Mouse (Mus musculus): ENCODE results near the gene Elf2. TPM values are rescaled to one million over a fixed set of nuclear protein-coding genes. Genes with fewer than 3 reads are reported as not detected.
A peak's percentile ranks its signal among the peaks of the same experiment; 100 is the strongest.

The Elf2 gene
- 10 to 100 TPM; 63.4 to 77.1 TPM for total RNA-seq (2021)
- long read RNA-seq, experiment 1, full-length matches to known transcripts = 27 of 32 reads
- long read RNA-seq, experiment 1, partial matches to known transcripts = 0 of 32 reads
- long read RNA-seq, experiment 1, other reads (novel, unspliced or antisense) = 5 of 32 reads
- long read RNA-seq, experiment 2, transcript Elf2-203 (7 exons, 2,514 nt) = major isoform, 10 of 37 reads
- long read RNA-seq, experiment 2, transcript Elf2-201 (10 exons, 3,353 nt) = minor isoform, 9 of 37 reads
- long read RNA-seq, experiment 2, partial matches to known transcripts = 2 of 37 reads
- long read RNA-seq, experiment 2, other reads (novel, unspliced or antisense) = 13 of 37 reads

- peak; percentile 79 to 88 for DNase-seq (ENCODE audit: low spot score in 2 of 2)
Observed at GRCm38 (mm10) chr3:51340552-51341267, at the start of gene Elf2. TSS of gene Elf2 (minus strand) at chr3:51340663.

DNA sequence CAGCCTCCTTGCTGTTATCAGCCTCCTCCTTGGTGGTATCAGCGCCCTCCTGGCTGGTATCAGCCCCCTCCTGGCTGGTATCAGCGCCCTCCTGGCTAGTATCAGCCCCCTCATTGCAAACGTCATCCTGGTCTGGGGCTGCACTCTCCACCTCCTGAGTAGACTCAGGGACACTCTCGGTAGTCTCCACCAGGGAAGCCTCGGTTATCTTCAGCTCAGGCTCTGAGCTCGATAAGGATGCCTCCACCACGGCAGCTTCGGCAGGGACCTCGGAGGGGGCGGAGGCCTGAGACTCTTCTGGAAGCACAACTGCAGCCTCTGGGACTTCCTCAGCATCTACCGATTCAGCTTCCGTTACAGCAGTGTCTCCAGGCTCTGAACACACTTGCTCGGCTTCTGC is 48.4 kb upstream of the Elf2 start:
- no peak for DNase-seq (ENCODE audit: low spot score in 2 of 2)

GRCm38 (mm10) chr3:51387868-51388381 is 47.5 kb upstream of the Elf2 start:
- no peak for DNase-seq (ENCODE audit: low spot score in 2 of 2)

DNA sequence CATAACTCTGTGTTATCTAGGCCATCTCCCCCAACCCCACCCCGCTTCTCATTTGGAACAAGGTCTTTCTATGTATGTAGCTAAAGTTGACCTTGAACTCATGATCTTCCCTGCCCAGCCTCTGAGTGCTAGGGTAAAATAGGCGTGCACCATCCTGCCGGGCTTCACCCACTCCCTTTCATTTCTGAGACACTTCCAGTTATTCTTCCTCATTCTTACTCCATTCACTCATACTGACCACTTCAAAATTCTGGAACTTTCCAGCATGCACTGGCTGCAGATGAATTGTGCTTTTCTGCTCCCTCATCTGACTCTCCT is 46.6 kb upstream of the Elf2 start:
- DNase-seq (ENCODE audit: low spot score in 2 of 2) = no peak

DNA sequence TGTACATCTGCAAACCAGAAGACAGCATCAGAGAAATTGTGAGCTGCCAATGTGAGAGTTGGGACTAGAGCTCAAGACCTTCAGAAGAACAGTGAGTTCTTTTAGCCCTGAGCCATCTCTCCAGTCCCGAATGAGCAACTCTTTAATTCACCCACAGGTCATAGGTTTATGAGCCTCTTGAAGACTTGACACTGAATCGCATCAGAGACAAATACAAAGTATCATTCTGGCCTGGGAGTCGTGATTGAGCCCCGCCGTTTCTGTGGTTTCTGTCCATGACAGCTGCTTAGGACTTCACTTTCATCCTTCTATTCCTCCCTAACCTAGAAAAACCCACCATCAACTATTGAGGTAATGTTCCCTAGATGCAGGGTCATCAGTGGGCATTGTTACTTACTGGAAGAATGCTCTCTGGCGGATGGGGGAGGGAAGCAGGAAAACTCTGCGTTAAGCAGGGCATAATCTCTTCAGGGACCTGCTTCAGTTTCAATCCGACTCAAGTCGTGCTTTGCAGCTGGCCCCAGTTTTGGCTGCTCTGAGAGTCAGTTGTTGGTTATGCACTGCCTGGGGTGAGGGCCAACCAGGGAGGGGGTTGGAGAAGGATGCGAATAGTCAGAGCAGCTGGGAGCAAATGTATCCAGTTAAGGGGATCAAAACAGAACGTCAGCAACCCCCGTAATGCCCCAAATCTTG is 46.1 kb upstream of the Elf2 start:
- DNase-seq (ENCODE audit: low spot score in 2 of 2) = peak in 1 of 2 experiments; percentile 61

DNA sequence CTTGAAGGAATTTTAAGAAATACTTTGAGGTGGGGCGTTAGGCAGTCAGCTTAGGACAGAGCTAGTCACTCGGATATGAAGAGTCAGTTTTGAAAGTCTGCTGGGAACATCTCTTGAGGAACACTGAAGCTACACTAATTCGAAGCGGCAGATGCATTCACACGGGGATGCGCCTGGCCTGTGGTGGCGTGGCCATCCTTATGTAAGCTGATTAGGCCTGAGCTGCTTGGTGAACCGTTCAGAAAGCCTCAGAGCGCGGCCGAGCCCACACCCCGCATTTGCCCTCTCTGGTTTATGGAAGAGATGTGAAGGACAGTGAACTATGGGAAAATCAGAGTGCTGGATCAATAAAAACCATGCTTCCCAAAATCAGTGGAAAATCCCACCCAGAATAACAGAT is 42.9 kb upstream of the Elf2 start:
- DNase-seq (ENCODE audit: low spot score in 2 of 2) = no peak

DNA sequence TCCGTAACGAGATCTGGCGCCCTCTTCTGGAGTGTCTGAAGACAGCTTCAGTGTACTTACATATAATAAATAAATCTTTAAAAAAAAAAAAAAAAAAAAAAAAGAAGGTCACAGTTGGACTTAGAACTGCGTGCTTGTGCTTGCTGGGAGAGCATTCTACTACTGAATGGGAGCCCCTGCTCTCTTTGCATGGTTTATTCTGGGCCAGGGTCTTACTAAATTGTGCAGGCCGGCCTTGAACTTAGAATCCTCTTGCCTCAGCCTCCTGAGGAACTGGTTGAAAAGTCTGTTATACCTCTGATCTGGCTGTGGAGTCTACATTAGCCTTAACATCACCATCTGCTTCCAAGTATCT is 40.2 kb upstream of the Elf2 start:
- DNase-seq (ENCODE audit: low spot score in 2 of 2) = no peak

GRCm38 (mm10) chr3:51379786-51380659 is 39.6 kb upstream of the Elf2 start:
- DNase-seq (ENCODE audit: low spot score in 2 of 2) = no peak

- DNase-seq (ENCODE audit: low spot score in 2 of 2) = no peak
Observed at GRCm38 (mm10) chr3:51378665-51378946, 38.1 kb upstream of the Elf2 start.

- DNase-seq (ENCODE audit: low spot score in 2 of 2) = no peak
Observed at GRCm38 (mm10) chr3:51377878-51378664, 37.6 kb upstream of the Elf2 start.

DNA sequence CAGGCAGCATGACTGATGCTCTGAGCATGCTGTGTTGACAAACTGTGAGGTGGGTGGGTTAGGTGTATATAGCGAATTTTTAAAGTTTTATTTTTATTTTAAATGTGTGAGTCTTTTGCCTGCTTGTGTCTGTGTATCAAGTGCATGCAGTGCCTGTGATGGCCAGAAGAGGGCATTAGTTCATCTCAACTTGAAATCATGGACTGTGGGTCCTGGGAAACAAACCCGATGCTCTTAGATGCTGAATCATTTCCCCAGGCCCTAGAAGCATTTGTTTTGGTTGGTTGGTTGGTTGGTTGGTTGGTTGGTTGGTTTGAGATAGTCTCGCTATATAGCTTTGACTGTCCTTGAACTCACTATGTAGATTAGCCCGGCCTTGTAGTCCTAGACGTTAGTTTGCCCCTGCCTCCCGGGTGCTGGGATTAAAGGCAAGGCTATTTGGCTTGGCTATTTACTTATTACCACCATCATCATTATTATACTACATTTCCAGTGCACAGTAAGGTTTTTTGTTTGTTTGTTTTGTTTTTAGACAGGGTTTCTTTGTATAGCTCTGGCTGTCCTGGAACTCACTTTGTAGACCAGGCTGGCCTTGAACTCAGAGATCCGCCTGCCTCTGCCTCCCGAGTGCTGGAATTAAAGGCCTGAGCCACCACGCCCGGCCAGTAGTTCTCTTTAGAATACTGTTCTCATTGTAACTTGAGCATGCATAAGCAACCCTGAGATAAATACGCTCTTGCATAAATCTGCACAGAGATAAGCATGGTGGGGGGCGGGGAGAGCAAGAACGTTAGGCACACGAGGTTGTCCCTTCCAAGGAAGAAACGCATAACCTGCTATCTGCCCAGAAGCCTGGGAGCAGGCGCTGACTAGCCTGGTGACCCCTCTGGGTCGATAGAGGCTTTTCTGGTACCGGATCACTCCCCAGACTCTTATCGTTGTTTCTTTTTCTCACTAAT is 35.1 kb upstream of the Elf2 start:
- peak in 1 of 2 experiments; percentile 61 for DNase-seq (ENCODE audit: low spot score in 2 of 2)

DNA sequence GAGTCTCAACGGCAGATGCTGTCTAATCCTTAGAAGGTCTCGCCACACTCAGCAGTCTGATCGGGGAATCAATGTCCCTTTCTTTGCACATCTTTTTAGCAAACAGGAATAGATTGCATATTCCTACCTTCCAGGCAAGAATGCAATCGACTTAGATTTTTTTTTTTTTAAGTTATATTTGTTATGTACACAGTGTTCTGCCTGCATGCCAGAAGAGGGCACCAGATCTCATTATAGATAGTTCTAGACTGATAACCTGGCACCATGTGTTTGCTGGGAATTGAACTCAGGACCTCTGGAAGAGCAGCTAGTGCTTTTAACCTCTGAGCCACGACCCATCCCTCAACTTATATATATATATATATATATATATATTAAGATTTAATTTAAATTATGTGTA is 33.1 kb upstream of the Elf2 start:
- DNase-seq (ENCODE audit: low spot score in 2 of 2) = no peak

- DNase-seq (ENCODE audit: low spot score in 2 of 2) = no peak
Observed at GRCm38 (mm10) chr3:51372883-51373282, 32.4 kb upstream of the Elf2 start.

DNA sequence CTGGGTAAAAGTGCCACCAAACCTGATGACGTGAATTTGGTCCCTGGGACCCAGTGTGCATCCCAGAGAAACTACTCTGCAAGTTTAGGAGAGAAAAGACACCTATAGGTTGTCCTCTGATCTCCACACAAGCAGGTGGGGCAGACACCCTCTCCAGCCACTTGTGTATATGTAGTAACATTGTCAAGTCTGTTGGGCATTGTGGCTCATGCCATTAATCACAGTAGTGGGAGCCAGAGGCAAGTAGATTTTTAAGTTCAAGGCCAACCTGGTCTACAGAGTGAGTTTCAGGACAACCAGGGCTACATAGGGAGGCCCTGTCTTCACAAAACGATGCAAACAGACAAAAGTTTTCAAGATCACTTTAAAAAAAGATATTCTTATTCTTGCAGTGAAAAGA is 31.4 kb upstream of the Elf2 start:
- no peak for DNase-seq (ENCODE audit: low spot score in 2 of 2)

DNA sequence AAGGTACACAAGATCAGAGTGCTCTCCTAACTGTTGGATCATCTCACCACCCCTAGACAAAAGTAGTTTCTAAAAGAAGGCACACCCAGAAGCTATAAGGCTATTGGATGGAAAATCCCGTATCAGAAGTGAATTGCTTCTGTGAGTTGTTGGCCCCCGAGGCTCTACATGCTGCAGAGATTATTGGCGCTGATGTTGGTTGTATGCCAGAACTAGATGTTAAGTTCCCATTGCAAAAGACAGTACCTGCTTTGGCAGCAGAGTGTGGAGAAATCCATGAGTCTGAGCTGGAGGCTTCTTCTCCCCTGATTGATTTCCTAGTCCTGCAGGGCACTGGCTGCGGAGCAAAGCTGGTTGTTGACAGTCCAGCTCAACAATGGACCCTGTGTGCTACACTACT is 27.5 kb upstream of the Elf2 start:
- DNase-seq (ENCODE audit: low spot score in 2 of 2) = no peak

DNA sequence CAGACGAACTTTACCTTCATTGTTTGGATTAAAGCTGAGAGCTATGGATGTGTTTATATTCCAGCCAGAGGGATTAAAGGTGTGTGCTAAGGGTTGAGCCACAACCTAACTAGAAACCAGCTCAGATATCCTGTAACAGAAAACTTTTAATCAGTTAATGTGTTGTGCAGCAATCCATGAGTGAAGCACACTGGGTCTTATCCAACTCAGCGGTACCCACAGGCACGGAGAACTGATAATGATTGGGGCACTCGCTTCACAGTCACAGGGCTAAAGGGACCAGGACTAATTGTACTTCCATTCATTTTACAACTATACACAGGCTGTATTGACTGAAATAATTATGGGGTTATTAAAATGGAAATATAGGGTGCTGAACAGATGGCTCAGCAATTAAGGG is 26.5 kb upstream of the Elf2 start:
- DNase-seq (ENCODE audit: low spot score in 2 of 2) = no peak

GRCm38 (mm10) chr3:51365517-51365882 is 25.0 kb upstream of the Elf2 start:
- DNase-seq (ENCODE audit: low spot score in 2 of 2) = no peak

DNA sequence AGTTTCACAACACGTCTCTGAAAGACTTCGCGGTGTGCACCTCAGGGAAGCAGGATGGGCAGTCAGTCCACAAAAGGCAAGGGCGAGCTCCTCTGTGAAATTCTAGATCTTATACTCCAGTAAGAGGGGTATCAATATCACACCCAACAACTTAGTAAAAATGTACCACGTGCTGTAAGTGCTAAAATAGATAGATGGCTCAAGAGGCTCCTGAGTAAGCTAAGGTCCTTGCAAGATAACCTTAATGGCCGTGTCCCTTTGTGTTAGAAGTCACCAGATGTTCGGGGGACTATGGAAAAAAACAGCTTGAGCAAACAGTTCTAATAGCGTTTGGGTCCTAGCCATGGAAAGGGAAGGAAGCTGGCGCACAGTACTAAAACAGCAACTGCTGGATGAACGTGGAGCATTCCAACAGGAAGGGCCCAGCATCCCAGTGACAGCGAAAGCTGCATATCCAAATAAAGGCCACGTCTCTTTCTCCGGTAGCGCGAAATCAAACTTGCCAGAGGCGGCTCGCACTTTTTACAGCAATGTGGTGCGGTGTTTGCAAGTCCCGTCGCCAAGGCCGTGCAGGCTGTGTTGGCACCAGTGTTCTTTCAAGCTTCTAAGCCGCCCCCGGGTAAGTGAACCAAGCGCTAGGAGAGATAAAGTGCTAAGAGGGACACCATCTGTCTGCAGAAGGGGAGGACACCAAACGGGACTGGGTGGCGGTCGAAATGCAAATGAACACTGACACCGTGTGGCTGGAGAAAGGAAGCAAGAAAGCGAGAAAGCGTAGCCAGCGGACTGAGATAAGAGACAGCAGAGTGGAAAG is 24.4 kb upstream of the Elf2 start:
- peak in 1 of 2 experiments; percentile 69 for DNase-seq (ENCODE audit: low spot score in 2 of 2)

DNA sequence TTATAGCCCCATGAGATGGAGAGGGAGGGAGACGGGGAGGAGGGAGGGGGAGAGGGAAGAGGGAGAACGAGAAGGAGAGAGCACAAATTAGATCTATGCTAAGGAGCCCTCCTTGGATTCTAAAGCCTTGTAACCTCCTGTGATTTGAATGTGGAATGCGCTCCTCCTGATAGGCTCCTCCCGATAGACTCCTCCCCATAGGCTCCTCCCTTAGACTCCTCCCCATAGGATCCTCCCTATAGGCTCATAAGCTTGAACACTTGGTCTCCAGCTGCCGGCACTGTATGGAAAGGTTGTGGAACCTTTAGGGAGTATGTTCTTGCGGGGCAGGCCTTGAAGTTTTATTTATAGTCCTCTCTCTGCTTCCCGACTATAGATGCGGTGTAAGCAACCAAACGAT is 20.6 kb upstream of the Elf2 start:
- no peak for DNase-seq (ENCODE audit: low spot score in 2 of 2)

Measured in gastrocnemius, postnatal 4 days (tissue).